Comparison of ENCODE assay signal across 21 mouse cellular contexts in the genomic region with DNA sequence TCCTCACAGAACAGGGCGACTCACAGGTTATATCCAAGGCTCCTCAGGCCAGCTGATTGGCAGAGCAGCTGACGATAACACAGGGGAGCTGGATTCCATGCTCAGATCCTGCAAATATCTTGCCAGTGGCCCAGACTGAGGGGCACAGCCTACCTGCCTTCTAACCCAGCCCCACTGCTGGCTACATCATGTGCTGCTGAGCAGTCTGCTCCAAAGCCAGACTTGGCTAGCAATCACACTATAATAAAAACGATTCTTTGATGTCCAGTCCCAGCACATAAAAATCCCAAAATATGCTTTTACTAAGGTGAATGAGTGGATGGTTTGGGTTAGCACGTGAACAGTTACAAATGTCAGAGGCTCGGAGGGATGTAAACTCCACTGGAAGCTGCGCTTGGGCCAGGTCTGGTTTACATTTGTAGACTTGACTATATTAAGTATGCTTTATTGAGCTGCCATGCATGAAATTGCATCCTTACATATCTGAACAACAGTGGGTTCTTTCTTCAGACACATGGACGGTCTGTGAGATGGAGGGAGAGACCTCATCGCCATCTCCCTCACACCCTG.
DNase-seq lines count a peak whose midpoint lies in the region; ATAC-seq and TF ChIP-seq lines count a peak whose summit lies in the region.
"Had no signal": no experiment of that assay in that cellular context is flagged by ENCODE, and none has a peak within 500 bp of the region (broad histone marks: within the 10 kb centered on the region; RNA-seq: fewer than 3 reads in every experiment).

No protein-coding gene starts in this region.

- H3K4me2 ChIP-seq in limb, embryonic 14.5 days (replicated peaks; ENCODE audit: low read depth, low read length, severe bottlenecking), result no peak overlapping the region
- H3K4me2 ChIP-seq: hindbrain, embryonic 12.5 days had no signal

- peak; percentile 78 for DNase-seq in heart, adult 11 months
- no peak for DNase-seq in heart, adult 18-20 months
- DNase-seq in limb, embryonic 10.5 days (ENCODE audit: low spot score), result no peak
- peak; percentile 78 for DNase-seq in limb, embryonic 14.5 days (ENCODE audit: low spot score)
- DNase-seq in adrenal gland, adult 8-10 months, result no peak
- no peak for DNase-seq in gastrocnemius, adult 2 months
- DNase-seq in kidney, adult 2 months, result no peak
- DNase-seq: adrenal gland, postnatal 25 days; cerebellum, adult 18-20 months; cerebellum, adult 9-11 months; cerebellum, postnatal 36 days; gastrocnemius, postnatal 25 days; heart, postnatal 10 days; heart, postnatal 4 days had no signal

- H3K9me3 ChIP-seq in limb, embryonic 10.5 days (replicated peaks), result no peaks in the 10 kb centered on the region
- H3K9me3 ChIP-seq in limb, embryonic 14.5 days (ENCODE audit: control insufficient read depth, low read length), result no peaks in the 10 kb centered on the region
- H3K9me3 ChIP-seq: forebrain, embryonic 10.5 days; heart, embryonic 10.5 days; hindbrain, embryonic 12.5 days had no signal

- H3K36me3 ChIP-seq in limb, embryonic 10.5 days, result no peaks in the 10 kb centered on the region
- no peaks in the 10 kb centered on the region for H3K36me3 ChIP-seq in limb, embryonic 14.5 days (ENCODE audit: control insufficient read depth, insufficient read depth, low read length)
- no peaks in the 10 kb centered on the region for H3K36me3 ChIP-seq in kidney, adult 2 months (ENCODE audit: control insufficient read depth, insufficient read depth, low read length)
- H3K36me3 ChIP-seq: forebrain, embryonic 10.5 days; heart, embryonic 10.5 days; hindbrain, embryonic 12.5 days had no signal

- peak overlapping the region; percentile 32 for H3K27ac ChIP-seq in limb, embryonic 10.5 days
- H3K27ac ChIP-seq in limb, embryonic 14.5 days (replicated peaks; ENCODE audit: low read depth, low read length), result peak overlapping the region; percentile 30
- H3K27ac ChIP-seq in gastrocnemius, adult 2 months, result no peak overlapping the region
- no peak overlapping the region for H3K27ac ChIP-seq in kidney, adult 2 months (ENCODE audit: insufficient read depth, low read depth, low read length)
- H3K27ac ChIP-seq: forebrain, embryonic 10.5 days; heart, embryonic 10.5 days; hindbrain, embryonic 12.5 days had no signal

- no peak for TF ChIP-seq POLR2A in limb, embryonic 14.5 days (IDR thresholded peaks at IDR 0.05; ENCODE audit: borderline replicate concordance, extremely low read depth, insufficient read depth, insufficient read length)
- no peak for TF ChIP-seq POLR2A in kidney, adult 2 months (IDR thresholded peaks at IDR 0.05; ENCODE audit: low read depth, low read length)

- ATAC-seq in limb, embryonic 14.5 days (ENCODE audit: low FRiP score, low read depth), result peak; percentile 80
- ATAC-seq: forebrain, embryonic 14.5 days; hindbrain, embryonic 16.5 days; inflammation-experienced regulatory T-cells, adult 6 months had no signal

- TF ChIP-seq CTCF in gastrocnemius, adult 2 months (IDR thresholded peaks at IDR 0.05), result no peak
- TF ChIP-seq CTCF in kidney, adult 2 months (conservative IDR thresholded peaks at IDR 0.05; ENCODE audit: insufficient read depth, insufficient read length, low read depth, low read length), result no peak

- intact Hi-C loops in gastrocnemius, adult 2 months (cut with DNase I), result no loop called here

- H3K4me1 ChIP-seq in limb, embryonic 10.5 days, result peaks cover 59% of the 10 kb centered on the region
- H3K4me1 ChIP-seq in limb, embryonic 14.5 days (ENCODE audit: control insufficient read depth, insufficient read depth, low read length), result peaks cover 42% of the 10 kb centered on the region
- no peaks in the 10 kb centered on the region for H3K4me1 ChIP-seq in kidney, adult 2 months (ENCODE audit: control insufficient read depth, insufficient read depth, low read length)
- H3K4me1 ChIP-seq: heart, embryonic 10.5 days had no signal

- H3K9ac ChIP-seq in limb, embryonic 14.5 days (ENCODE audit: low read depth, low read length, severe bottlenecking), result no peak overlapping the region
- H3K9ac ChIP-seq: hindbrain, embryonic 12.5 days had no signal

- WGBS in limb, embryonic 10.5 days, result 71% methylated on average over 8 of the region's 8 CpGs
- 38% methylated on average over 8 of the region's 8 CpGs for WGBS in limb, embryonic 14.5 days
- WGBS in kidney, adult 2 months, result 86% methylated on average over 8 of the region's 8 CpGs

- no peaks in the 10 kb centered on the region for H3K27me3 ChIP-seq in limb, embryonic 10.5 days (ENCODE audit: low read depth, poor library complexity, severe bottlenecking)
- 0 out of 2 replicates have a peak, but pooled peaks cover 3% of the 10 kb centered on the region for H3K27me3 ChIP-seq in limb, embryonic 14.5 days (ENCODE audit: control insufficient read depth, insufficient read depth, low read length)
- H3K27me3 ChIP-seq in kidney, adult 2 months (replicated peaks; ENCODE audit: control insufficient read depth, insufficient read depth, low read length), result no peaks in the 10 kb centered on the region
- H3K27me3 ChIP-seq: hindbrain, embryonic 12.5 days had no signal

- H3K4me3 ChIP-seq in limb, embryonic 10.5 days, result no peak overlapping the region
- H3K4me3 ChIP-seq in limb, embryonic 14.5 days (replicated peaks; ENCODE audit: low read length), result no peak overlapping the region
- H3K4me3 ChIP-seq in gastrocnemius, adult 2 months, result no peak overlapping the region
- H3K4me3 ChIP-seq in kidney, adult 2 months (ENCODE audit: insufficient read depth, low read depth, low read length), result no peak overlapping the region
- H3K4me3 ChIP-seq: erythroblast, embryonic 14.5 days; forebrain, embryonic 10.5 days; heart, embryonic 10.5 days; hindbrain, embryonic 12.5 days had no signal

Comparison
In these comparisons a context has a peak if more than half of its experiments do, and no peak if none do; other contexts are left out.
1. DNase-seq: peak in heart, adult 11 months (single experiment) and limb, embryonic 14.5 days (single experiment); none in heart, adult 18-20 months (0 of 2), limb, embryonic 10.5 days (single experiment), adrenal gland, adult 8-10 months (single experiment), gastrocnemius, adult 2 months (single experiment) and kidney, adult 2 months (single experiment).
2. H3K27ac ChIP-seq: peak in limb, embryonic 10.5 days (single experiment) and limb, embryonic 14.5 days (single experiment); none in gastrocnemius, adult 2 months (single experiment) and kidney, adult 2 months (single experiment).